Mouse (Mus musculus): Measurements from ENCODE around the gene Zfp592. TPM values are rescaled to one million over a fixed set of nuclear protein-coding genes. Genes with fewer than 3 reads are reported as not detected.

The Zfp592 gene
- total RNA-seq, 2 experiments from 2014 or later: 25.4 to 26.0 TPM

DNA sequence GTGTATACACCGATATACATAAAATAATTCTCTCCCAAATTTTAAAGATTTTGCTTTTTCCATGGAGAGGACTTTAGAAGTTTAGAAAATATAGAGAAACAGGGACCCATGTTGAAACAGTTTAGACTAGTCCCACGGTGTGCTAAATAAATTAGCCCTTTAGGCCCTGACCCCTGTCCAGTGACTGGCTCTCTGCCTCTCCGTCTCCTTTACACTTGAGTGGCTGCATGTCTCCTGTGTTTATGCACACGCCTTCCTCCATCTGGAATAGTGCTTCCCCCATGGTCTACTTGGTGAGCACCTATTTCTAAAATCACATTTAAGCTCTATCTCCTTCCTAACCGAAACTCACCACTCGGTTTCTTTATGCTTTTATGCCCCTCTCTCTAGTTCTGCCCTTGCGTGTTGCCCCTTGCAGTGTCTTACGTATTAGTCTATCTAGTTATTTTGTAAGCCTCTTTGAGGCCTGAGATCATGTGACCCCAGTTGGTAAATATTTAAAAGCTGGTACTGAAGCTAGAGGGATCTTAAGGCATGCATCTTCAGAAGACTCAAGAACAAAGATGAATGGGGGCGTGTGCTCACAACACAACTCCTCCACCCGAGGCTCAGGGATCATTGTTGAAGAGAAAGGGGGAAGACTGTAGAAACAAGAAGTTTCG is 62.4 kb downstream of the Zfp592 start:
- DNase-seq (ENCODE audit: low spot score in 2 of 2): no peak

DNA sequence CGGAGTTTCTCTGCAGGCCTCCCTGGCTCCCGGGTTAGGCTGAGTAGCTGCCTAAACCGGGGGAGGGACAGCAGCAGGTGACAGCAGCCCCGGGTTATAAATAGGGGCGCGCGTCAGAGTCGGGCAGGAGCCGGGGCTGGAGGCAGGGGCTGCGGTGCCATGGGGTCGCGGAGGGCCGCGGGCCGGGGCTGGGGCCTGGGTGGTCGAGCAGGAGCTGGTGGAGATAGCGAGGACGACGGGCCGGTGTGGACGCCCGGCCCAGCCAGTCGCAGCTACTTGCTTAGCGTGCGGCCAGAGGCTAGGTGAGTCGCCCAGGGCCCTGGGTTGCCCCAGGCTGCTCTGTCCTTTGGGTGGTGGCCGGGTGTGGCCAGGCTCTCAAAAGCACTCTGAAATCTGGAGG is 64.0 kb downstream of the Zfp592 start, which contains the start of gene Alpk3:
Alpk3 (plus strand) TSS at position 130 of the 400 bp plus-strand sequence.
- no peak for DNase-seq (ENCODE audit: low spot score in 2 of 2)

GRCm38 (mm10) chr7:81057901-81058711 is 64.6 kb downstream of the Zfp592 start:
- no peak for DNase-seq (ENCODE audit: low spot score in 2 of 2)

GRCm38 (mm10) chr7:81058712-81059154 is 65.3 kb downstream of the Zfp592 start:
- no peak for DNase-seq (ENCODE audit: low spot score in 2 of 2)

- peak in 1 of 2 experiments; percentile 31 for DNase-seq (ENCODE audit: low spot score in 2 of 2)
Measured at GRCm38 (mm10) chr7:81059388-81059787, 65.9 kb downstream of the Zfp592 start.

GRCm38 (mm10) chr7:81060908-81061307 is 67.4 kb downstream of the Zfp592 start:
- DNase-seq (ENCODE audit: low spot score in 2 of 2): peak in 1 of 2 experiments; percentile 24

DNA sequence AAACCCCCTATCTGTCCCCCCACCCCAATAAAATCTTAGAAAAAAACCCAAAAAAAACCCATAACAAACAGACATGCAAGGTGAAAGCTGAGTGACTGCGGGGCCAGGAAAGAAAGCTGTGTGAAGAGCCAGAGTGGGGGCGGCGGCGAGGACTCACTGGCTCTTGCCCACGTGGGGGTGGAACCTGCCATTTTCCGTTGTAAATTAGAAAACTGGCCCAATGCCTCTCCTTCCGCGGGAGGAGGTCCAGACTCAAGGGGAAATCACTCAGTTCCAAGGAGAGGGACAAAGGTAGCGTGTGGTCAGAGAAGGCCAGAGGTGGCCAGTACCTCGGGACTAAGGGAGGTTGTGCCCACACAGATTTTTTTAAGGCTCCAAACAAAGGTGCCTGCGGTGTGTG is 68.5 kb downstream of the Zfp592 start:
- peak in 1 of 2 experiments; percentile 27 for DNase-seq (ENCODE audit: low spot score in 2 of 2)

GRCm38 (mm10) chr7:81063332-81063731 is 69.9 kb downstream of the Zfp592 start:
- DNase-seq (ENCODE audit: low spot score in 2 of 2): no peak

DNA sequence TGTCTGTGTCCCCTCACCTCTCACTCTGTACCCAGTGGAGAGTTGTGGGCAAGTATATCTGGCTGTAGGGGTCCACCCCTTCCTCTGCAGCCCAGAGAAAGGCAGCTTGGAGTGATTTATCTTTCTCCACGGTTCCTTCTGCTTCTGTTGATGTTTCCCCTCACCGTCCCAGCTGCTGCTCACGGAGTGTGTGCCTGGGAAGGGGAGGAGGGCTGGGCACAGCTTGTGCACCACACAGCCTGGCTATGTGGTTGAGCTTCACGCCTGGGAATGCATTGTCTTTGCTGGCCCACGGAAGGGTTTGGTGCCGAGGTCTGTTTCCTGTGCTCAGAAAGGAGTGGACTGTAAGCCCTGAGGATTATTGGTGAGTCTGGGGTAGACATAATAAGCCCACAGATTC is 73.2 kb downstream of the Zfp592 start:
- DNase-seq (ENCODE audit: low spot score in 2 of 2): peak in 1 of 2 experiments; percentile 22

- DNase-seq (ENCODE audit: low spot score in 2 of 2): no peak
Measured at GRCm38 (mm10) chr7:81072463-81072862, 79.0 kb downstream of the Zfp592 start.

- DNase-seq (ENCODE audit: low spot score in 2 of 2): no peak
Measured at GRCm38 (mm10) chr7:81073273-81073672, 79.8 kb downstream of the Zfp592 start.

- DNase-seq (ENCODE audit: low spot score in 2 of 2): no peak
Measured at GRCm38 (mm10) chr7:81074546-81074945, 81.1 kb downstream of the Zfp592 start.

DNA sequence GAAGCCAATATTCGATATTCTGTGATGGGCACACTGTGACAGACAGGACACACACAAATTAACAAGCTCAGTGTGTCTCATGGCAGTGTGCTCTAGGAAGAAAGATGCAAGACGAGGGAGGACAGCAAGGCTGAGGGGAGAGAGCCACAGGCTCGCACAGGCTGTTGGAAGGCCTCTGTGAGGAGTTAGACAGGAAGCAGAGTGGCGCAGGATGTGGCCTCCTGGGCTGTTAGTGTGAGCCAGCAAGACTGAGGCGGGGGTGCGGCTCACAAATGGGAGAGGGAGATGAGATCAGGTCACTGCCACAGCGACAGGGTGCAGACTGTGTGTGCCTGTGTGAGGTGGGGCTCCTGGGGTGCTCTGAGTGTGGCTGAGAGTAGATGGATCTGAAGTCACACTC is 81.8 kb downstream of the Zfp592 start:
- no peak for DNase-seq (ENCODE audit: low spot score in 2 of 2)

- no peak for DNase-seq (ENCODE audit: low spot score in 2 of 2)
Measured at GRCm38 (mm10) chr7:81075732-81076131, 82.3 kb downstream of the Zfp592 start.

- DNase-seq (ENCODE audit: low spot score in 2 of 2): no peak
Measured at GRCm38 (mm10) chr7:81077009-81077408, 83.5 kb downstream of the Zfp592 start.

DNA sequence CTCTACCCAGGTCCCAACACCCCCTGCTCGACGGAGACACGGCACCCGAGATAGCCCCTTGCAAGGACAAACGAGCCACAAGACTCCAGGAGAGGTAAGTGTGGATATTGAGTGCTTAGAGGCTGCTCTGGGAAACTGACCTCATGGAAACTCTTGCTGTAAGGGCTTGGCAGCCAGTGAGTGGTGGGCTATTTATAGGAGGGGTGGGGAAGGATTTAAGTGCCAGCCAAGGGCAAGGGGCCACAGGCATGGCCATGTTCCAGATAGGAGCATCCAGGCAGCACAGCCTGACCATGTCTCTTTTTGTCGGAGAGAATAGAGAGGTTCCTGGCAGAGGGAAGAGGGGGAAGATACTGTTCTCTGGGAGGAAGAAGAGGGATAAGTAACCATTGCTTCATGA is 85.3 kb downstream of the Zfp592 start:
- DNase-seq (ENCODE audit: low spot score in 2 of 2): no peak

GRCm38 (mm10) chr7:81093420-81093965 is 100.0 kb downstream of the Zfp592 start:
- DNase-seq (ENCODE audit: low spot score in 2 of 2): no peak

GRCm38 (mm10) chr7:81094104-81094757 is 100.8 kb downstream of the Zfp592 start:
- no peak for DNase-seq (ENCODE audit: low spot score in 2 of 2)

Data from layer of hippocampus, postnatal 14 days (tissue).